7 mouse cellular contexts compared by ENCODE assay signal in the genomic region with DNA sequence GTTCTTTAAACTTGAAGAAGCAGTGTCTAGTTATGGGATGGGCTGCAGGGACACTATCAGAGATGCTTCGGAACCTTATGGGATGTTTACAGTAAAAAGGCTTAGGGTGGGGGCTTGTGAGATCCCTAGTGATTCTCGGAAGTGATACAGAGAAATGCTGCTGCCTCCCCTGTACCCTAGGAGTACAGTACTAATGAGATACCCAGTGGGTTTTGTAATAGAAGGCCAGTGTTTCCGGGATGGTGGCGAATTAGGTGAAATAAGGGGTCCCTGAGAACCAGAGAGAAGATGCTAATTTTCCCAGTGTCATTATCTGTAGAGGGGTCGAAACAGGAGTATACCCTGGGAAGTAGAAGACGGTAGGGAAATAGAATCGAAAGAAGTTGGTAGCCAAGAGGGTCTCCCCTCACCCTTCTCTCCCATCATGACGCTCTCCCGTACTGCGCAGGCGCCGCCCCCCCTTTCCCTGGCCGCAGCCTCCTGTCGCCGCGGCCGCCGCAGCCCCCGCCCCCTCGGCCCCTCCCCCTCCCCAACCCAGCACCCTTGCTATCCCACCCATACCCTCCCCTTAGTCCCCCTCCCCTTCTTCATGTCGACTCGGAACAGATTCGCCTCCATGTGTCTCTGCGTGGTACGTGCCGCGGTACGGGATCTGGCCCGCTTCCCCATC. TPM values are rescaled to one million over a fixed set of nuclear protein-coding genes. Genes with fewer than 3 reads are reported as not detected.
DNase-seq lines count a peak whose midpoint lies in the region; ATAC-seq and TF ChIP-seq lines count a peak whose summit lies in the region.

No protein-coding gene starts in this region.

- peak overlapping the region; percentile 59 for H3K9ac ChIP-seq in embryonic facial prominence, embryonic 13.5 days
- H3K9ac ChIP-seq in hindbrain, embryonic 14.5 days = peak overlapping the region; percentile 64
- H3K9ac ChIP-seq in midbrain, embryonic 13.5 days (replicated peaks) = peak overlapping the region; percentile 52

- no peak for DNase-seq in lung, adult 2 months
- no peak for DNase-seq in lung, adult 18-20 months
- peak; percentile 67 for DNase-seq in hindbrain, embryonic 14.5 days (ENCODE audit: low spot score)
- no peak for DNase-seq in spleen, postnatal 36 days (ENCODE audit: low spot score in 2 of 2)
- DNase-seq in layer of hippocampus, postnatal 14 days (ENCODE audit: low spot score in 2 of 2) = no peak

- no peak for TF ChIP-seq CTCF in lung, adult 2 months (IDR thresholded peaks at IDR 0.05; ENCODE audit: insufficient read depth, low read length)

- peaks cover under 1% of the 10 kb centered on the region; the same call in 1 of the 2 replicates for H3K4me1 ChIP-seq in lung, adult 2 months (ENCODE audit: control insufficient read depth, insufficient read depth, low read length)
- peaks cover 93% of the 10 kb centered on the region for H3K4me1 ChIP-seq in embryonic facial prominence, embryonic 13.5 days
- H3K4me1 ChIP-seq in hindbrain, embryonic 14.5 days (replicated peaks; ENCODE audit: control insufficient read depth, insufficient read depth, low read length) = peaks cover 81% of the 10 kb centered on the region
- peaks cover 89% of the 10 kb centered on the region for H3K4me1 ChIP-seq in midbrain, embryonic 13.5 days (replicated peaks)

- 16% methylated on average over 18 of the region's 29 CpGs for WGBS in lung, adult 2 months
- 4% methylated on average over 26 of the region's 29 CpGs for WGBS in embryonic facial prominence, embryonic 13.5 days
- WGBS in hindbrain, embryonic 14.5 days = 6% methylated on average over 19 of the region's 29 CpGs
- 6% methylated on average over 19 of the region's 29 CpGs for WGBS in midbrain, embryonic 13.5 days

- H3K4me2 ChIP-seq in embryonic facial prominence, embryonic 13.5 days = peak overlapping the region; percentile 59
- H3K4me2 ChIP-seq in hindbrain, embryonic 14.5 days (replicated peaks) = peak overlapping the region; percentile 62
- peak overlapping the region; percentile 59 for H3K4me2 ChIP-seq in midbrain, embryonic 13.5 days (replicated peaks)

- H3K27ac ChIP-seq in embryonic facial prominence, embryonic 13.5 days = 0 out of 2 replicates have a peak overlapping the region, but pooled peaks have one; percentile 48
- peak overlapping the region; percentile 74 for H3K27ac ChIP-seq in hindbrain, embryonic 14.5 days
- H3K27ac ChIP-seq in midbrain, embryonic 13.5 days = peak overlapping the region; percentile 69

- ATAC-seq in embryonic facial prominence, embryonic 13.5 days (ENCODE audit: insufficient number of reproducible peaks, insufficient read depth, low FRiP score, low TSS enrichment, low read depth) = no peak
- no peak for ATAC-seq in hindbrain, embryonic 14.5 days (ENCODE audit: low FRiP score)
- ATAC-seq in midbrain, embryonic 13.5 days = no peak

- TF ChIP-seq POLR2A in lung, adult 2 months (IDR thresholded peaks at IDR 0.05; ENCODE audit: borderline replicate concordance, extremely low read depth, low read depth, low read length) = no peak

- no peaks in the 10 kb centered on the region for H3K27me3 ChIP-seq in embryonic facial prominence, embryonic 13.5 days
- no peaks in the 10 kb centered on the region for H3K27me3 ChIP-seq in hindbrain, embryonic 14.5 days (ENCODE audit: control insufficient read depth, insufficient read depth, low read length)
- no peaks in the 10 kb centered on the region for H3K27me3 ChIP-seq in midbrain, embryonic 13.5 days

- H3K9me3 ChIP-seq in embryonic facial prominence, embryonic 13.5 days = no peaks in the 10 kb centered on the region
- no peaks in the 10 kb centered on the region for H3K9me3 ChIP-seq in hindbrain, embryonic 14.5 days (ENCODE audit: control insufficient read depth, low read length)
- no peaks in the 10 kb centered on the region for H3K9me3 ChIP-seq in midbrain, embryonic 13.5 days

- H3K4me3 ChIP-seq in lung, adult 2 months (replicated peaks; ENCODE audit: extremely low read depth, low read depth, low read length) = peak overlapping the region; percentile 15
- H3K4me3 ChIP-seq in embryonic facial prominence, embryonic 13.5 days = peak overlapping the region; percentile 36
- peak overlapping the region; percentile 39 for H3K4me3 ChIP-seq in hindbrain, embryonic 14.5 days (replicated peaks; ENCODE audit: low read length)
- H3K4me3 ChIP-seq in midbrain, embryonic 13.5 days (replicated peaks) = peak overlapping the region; percentile 40

- no peaks in the 10 kb centered on the region for H3K36me3 ChIP-seq in embryonic facial prominence, embryonic 13.5 days
- H3K36me3 ChIP-seq in hindbrain, embryonic 14.5 days (replicated peaks; ENCODE audit: control insufficient read depth, insufficient read depth) = no peaks in the 10 kb centered on the region
- H3K36me3 ChIP-seq in midbrain, embryonic 13.5 days = no peaks in the 10 kb centered on the region

RNA-seq across cellular contexts. Expression of gene Dlg4, which starts 6.9 kb away (rescaled TPM):
- polyA plus RNA-seq in lung, adult 2 months (2012; rRNA removed) = 28.0 and 33.7 TPM in 2 replicates
- polyA plus RNA-seq in embryonic facial prominence, embryonic 13.5 days (2015; fragmentation: Nextera tagmentation; extraction: Ambion mirVana) = 13.1 and 13.5 TPM in 2 replicates
- polyA plus RNA-seq in hindbrain, embryonic 14.5 days (2014; fragmentation: Nextera tagmentation; extraction: Ambion mirVana) = 25.6 and 26.6 TPM in 2 replicates
- polyA plus RNA-seq in midbrain, embryonic 13.5 days (2015; fragmentation: Nextera tagmentation; extraction: Ambion mirVana) = 34.9 and 37.2 TPM in 2 replicates
- total RNA-seq in layer of hippocampus, postnatal 14 days (2021) = 100 to 1,000 TPM; 845 to 900 TPM

RNA-seq across cellular contexts. Expression of gene Acadvl, which starts 8.4 kb away (rescaled TPM):
- 63.1 and 88.6 TPM in 2 replicates for polyA plus RNA-seq in lung, adult 2 months (2012; rRNA removed)
- 78.2 and 82.3 TPM in 2 replicates for polyA plus RNA-seq in embryonic facial prominence, embryonic 13.5 days (2015; fragmentation: Nextera tagmentation; extraction: Ambion mirVana)
- polyA plus RNA-seq in hindbrain, embryonic 14.5 days (2014; fragmentation: Nextera tagmentation; extraction: Ambion mirVana) = 49.9 and 56.1 TPM in 2 replicates
- 48.4 and 51.7 TPM in 2 replicates for polyA plus RNA-seq in midbrain, embryonic 13.5 days (2015; fragmentation: Nextera tagmentation; extraction: Ambion mirVana)
- 10 to 100 TPM; 62.3 to 69.2 TPM for total RNA-seq in layer of hippocampus, postnatal 14 days (2021)

RNA-seq across cellular contexts. Expression of gene Dvl2, which starts 23.2 kb away (rescaled TPM):
- polyA plus RNA-seq in lung, adult 2 months (2012; rRNA removed) = 16.7 and 20.8 TPM in 2 replicates
- 55.0 and 56.8 TPM in 2 replicates for polyA plus RNA-seq in embryonic facial prominence, embryonic 13.5 days (2015; fragmentation: Nextera tagmentation; extraction: Ambion mirVana)
- polyA plus RNA-seq in hindbrain, embryonic 14.5 days (2014; fragmentation: Nextera tagmentation; extraction: Ambion mirVana) = 17.9 and 20.9 TPM in 2 replicates
- 27.6 and 35.4 TPM in 2 replicates for polyA plus RNA-seq in midbrain, embryonic 13.5 days (2015; fragmentation: Nextera tagmentation; extraction: Ambion mirVana)
- total RNA-seq in layer of hippocampus, postnatal 14 days (2021) = 10 to 100 TPM; 29.3 to 29.7 TPM

RNA-seq across cellular contexts. Expression of gene Phf23, which starts 28.0 kb away (rescaled TPM):
- 15.0 and 22.9 TPM in 2 replicates for polyA plus RNA-seq in lung, adult 2 months (2012; rRNA removed)
- 87.8 and 93.3 TPM in 2 replicates for polyA plus RNA-seq in embryonic facial prominence, embryonic 13.5 days (2015; fragmentation: Nextera tagmentation; extraction: Ambion mirVana)
- 38.0 and 38.4 TPM in 2 replicates for polyA plus RNA-seq in hindbrain, embryonic 14.5 days (2014; fragmentation: Nextera tagmentation; extraction: Ambion mirVana)
- polyA plus RNA-seq in midbrain, embryonic 13.5 days (2015; fragmentation: Nextera tagmentation; extraction: Ambion mirVana) = 74.2 and 82.2 TPM in 2 replicates
- total RNA-seq in layer of hippocampus, postnatal 14 days (2021) = 10 to 100 TPM; 38.0 to 40.0 TPM

RNA-seq across cellular contexts. Expression of gene Asgr1, which starts 30.3 kb away (rescaled TPM):
- polyA plus RNA-seq in lung, adult 2 months (2012; rRNA removed) = 2.4 and 4.9 TPM in 2 replicates
- 0.24 and 0.47 TPM in 2 replicates for polyA plus RNA-seq in embryonic facial prominence, embryonic 13.5 days (2015; fragmentation: Nextera tagmentation; extraction: Ambion mirVana)
- polyA plus RNA-seq in hindbrain, embryonic 14.5 days (2014; fragmentation: Nextera tagmentation; extraction: Ambion mirVana) = 2.4 and 4.1 TPM in 2 replicates
- 0.97 and 1.1 TPM in 2 replicates for polyA plus RNA-seq in midbrain, embryonic 13.5 days (2015; fragmentation: Nextera tagmentation; extraction: Ambion mirVana)
- total RNA-seq in layer of hippocampus, postnatal 14 days (2021) = 1 to 10 TPM in 1 of 2 experiments, under 1 TPM in 1; 0.88 to 1.0 TPM
